Mouse (Mus musculus) testis, adult 2 months (tissue): ENCODE measurements around the gene Rnf121.

Source experiments
- CTCF ChIP-seq: fragments of 200-500 bp; IDR thresholded peaks from 2 replicates; pipeline ENCODE4 v1.5.1; 2012; ENCODE audit warnings: low read depth, mild to moderate bottlenecking, inconsistent platforms, low read length, moderate library complexity; ENCODE audit not compliant: control insufficient read depth, insufficient read depth, insufficient replicate concordance
- POLR2A ChIP-seq: fragments of 200-500 bp; IDR thresholded peaks from 2 replicates; pipeline ENCODE4 v1.6.1; 2012; ENCODE audit warnings: low read depth, mild to moderate bottlenecking, inconsistent platforms, low read length, moderate library complexity; ENCODE audit not compliant: control insufficient read depth

GRCm38 (mm10) chr7:102006520-102006919 lies 58.7 kb downstream of the Rnf121 start:
- TF ChIP-seq POLR2A (no peak), CTCF (no peak)
